Mouse (Mus musculus): ENCODE data around the gene Dnah2. TPM values are rescaled to one million over a fixed set of nuclear protein-coding genes. Genes with fewer than 3 reads are reported as not detected.

Dnah2 gene
- polyA plus RNA-seq, 1 experiment = 3.1 TPM

DNA sequence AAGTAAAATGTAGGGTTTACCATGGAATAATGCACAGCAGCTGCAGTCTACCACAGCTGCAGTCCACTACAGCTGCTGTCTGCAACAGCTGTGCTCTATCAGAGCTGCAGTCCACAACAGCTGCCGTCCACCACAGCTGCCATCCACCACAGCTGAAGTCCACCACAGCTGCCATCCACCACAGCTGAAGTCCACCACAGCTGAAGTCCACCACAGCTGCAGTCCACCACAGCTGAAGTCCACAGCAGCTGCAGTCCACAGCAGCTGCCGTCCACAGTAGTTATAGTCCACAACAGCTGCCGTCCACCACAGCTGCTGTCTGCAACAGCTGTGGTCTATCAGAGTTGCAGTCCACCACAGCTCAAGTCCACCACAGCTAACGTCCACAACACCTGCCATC lies 89.0 kb downstream of the Dnah2 start:
- 64% methylated on average over 4 of the region's 4 CpGs for WGBS
- H3K4me3 ChIP-seq (replicated peaks; ENCODE audit: extremely low read depth, low read depth, low read length) = no peak overlapping the region
- no peak for DNase-seq
- H3K4me1 ChIP-seq (ENCODE audit: control insufficient read depth, insufficient read depth, low read length) = no peaks in the 10 kb centered on the region
- TF ChIP-seq CTCF (IDR thresholded peaks at IDR 0.05; ENCODE audit: insufficient read depth, low read length) = no peak
- no peak for TF ChIP-seq POLR2A (IDR thresholded peaks at IDR 0.05; ENCODE audit: borderline replicate concordance, extremely low read depth, low read depth, low read length)

DNA sequence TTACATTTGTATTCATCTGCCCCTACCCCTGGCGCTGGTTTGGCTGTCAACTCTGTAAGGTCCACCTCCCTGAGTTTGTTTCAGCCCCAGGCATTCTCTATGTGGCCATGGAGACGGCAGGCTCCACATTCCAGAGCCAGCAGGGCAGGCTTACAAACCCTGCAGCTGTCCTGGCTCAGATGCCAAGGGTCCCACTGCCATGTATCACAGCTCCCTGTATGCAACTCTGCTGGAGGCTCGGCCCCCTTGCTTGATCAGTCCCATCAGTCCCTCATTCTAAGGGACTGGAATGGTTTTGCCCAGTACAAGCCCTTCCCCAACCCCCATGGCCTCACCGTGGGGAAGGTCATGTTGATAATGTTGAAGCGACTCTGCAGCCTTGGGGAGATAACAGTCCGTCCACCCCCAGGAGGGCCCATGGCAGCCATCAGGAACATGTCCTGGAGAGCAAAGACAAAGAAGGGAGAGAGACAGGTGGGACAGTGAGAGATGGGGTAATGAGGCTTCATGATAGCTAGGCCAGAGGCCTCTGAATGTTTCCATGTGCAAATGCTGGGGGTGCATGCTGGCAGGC lies 91.8 kb downstream of the Dnah2 start:
- H3K4me1 ChIP-seq (ENCODE audit: control insufficient read depth, insufficient read depth, low read length) = no peaks in the 10 kb centered on the region
- no peak overlapping the region for H3K4me3 ChIP-seq (replicated peaks; ENCODE audit: extremely low read depth, low read depth, low read length)
- 52% methylated on average over 6 of the region's 6 CpGs for WGBS
- TF ChIP-seq CTCF (IDR thresholded peaks at IDR 0.05; ENCODE audit: insufficient read depth, low read length) (no peak), POLR2A (IDR thresholded peaks at IDR 0.05; ENCODE audit: borderline replicate concordance, extremely low read depth, low read depth, low read length) (no peak)
- no peak for DNase-seq

DNA sequence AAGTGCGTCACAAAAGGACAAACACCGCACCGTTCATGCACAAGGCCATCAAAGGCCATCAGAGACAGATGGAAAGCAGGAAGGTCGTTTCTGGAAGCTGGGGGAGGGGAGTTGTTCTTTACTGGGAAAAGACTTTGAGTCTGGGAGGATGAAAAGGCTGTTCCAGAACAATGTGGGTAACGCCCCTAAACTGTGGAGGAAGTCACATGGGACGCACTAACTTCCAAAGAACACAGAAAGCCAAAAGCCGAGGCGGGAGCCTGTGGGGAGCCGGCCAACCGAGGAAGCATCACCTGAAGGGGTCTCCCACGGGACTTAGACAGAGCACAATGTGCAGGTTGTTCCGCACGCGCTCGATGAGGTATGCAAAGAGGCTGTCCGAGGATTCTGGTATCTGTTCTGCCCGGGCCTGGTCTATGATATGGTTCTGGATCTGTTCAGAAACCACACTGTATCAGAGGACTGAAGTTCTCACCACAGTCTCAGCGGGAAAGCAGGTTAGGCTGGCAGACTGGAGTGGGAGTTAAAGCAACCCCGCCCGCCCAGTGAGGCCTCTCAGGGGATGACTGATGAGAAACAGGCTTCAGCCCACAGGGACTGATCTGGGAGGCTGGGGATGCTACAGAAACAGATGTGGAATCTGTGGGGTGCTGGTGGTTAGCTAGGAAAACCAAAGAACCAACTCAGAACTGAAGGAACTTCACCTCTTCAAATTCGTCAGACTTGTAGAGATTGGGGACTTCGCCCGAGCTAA lies 96.6 kb downstream of the Dnah2 start:
- Histone ChIP-seq H3K4me3 (replicated peaks; ENCODE audit: extremely low read depth, low read depth, low read length) (peak overlapping the region; percentile 58), H3K4me1 (ENCODE audit: control insufficient read depth, insufficient read depth, low read length) (peaks cover 2% of the 10 kb centered on the region; the same call in 1 of the 2 replicates)
- TF ChIP-seq POLR2A (IDR thresholded peaks at IDR 0.05; ENCODE audit: borderline replicate concordance, extremely low read depth, low read depth, low read length) = peak; percentile 41; the same call in 1 of the 2 replicates
- TF ChIP-seq CTCF (IDR thresholded peaks at IDR 0.05; ENCODE audit: insufficient read depth, low read length) = no peak
- DNase-seq = no peak
- 42% methylated on average over 23 of the region's 23 CpGs for WGBS

DNA sequence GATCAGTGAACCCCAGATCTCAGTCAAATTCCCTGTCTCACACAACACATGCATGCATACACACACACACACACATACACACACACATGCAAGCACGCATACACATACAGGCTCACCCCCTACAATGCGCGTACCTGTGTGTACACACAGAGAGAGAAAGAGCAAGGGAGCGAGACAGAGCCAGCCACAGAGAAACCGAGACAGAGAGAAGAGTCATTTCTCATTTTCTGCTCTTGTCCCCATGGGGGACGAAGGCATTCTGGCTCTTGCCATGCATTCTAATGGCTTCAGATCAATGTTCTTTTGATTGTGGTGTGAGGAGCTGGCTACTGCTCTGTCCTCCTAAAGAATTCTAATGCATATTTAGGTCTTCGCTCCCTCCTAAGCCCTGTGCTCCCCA lies 101.6 kb downstream of the Dnah2 start:
- DNase-seq = no peak
- peaks cover 9% of the 10 kb centered on the region; the same call in 1 of the 2 replicates for H3K4me1 ChIP-seq (ENCODE audit: control insufficient read depth, insufficient read depth, low read length)
- WGBS = 88% methylated on average over 7 of the region's 7 CpGs
- H3K4me3 ChIP-seq (replicated peaks; ENCODE audit: extremely low read depth, low read depth, low read length) = no peak overlapping the region
- TF ChIP-seq POLR2A (IDR thresholded peaks at IDR 0.05; ENCODE audit: borderline replicate concordance, extremely low read depth, low read depth, low read length) (no peak), CTCF (IDR thresholded peaks at IDR 0.05; ENCODE audit: insufficient read depth, low read length) (no peak)

DNA sequence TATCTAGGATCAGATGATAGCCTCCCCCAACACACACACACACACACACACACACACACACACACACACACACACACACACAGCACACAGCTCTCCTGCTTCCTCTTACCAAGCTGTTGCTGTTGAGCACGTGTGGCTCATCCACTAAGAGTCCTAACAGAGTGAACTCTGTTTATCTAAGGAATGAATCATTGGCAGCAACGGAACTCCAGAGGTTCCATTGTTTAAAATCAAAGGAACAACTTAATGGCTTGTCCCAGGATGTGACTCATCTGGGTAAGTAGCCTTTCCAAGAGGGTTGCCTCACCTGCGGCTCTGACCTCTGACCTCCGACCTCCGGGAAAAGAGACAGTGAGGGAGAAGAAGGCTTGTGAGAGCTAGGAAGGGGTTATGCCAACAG lies 105.6 kb downstream of the Dnah2 start:
- TF ChIP-seq CTCF (IDR thresholded peaks at IDR 0.05; ENCODE audit: insufficient read depth, low read length) = no peak
- TF ChIP-seq POLR2A (IDR thresholded peaks at IDR 0.05; ENCODE audit: borderline replicate concordance, extremely low read depth, low read depth, low read length) = no peak
- H3K4me3 ChIP-seq (replicated peaks; ENCODE audit: extremely low read depth, low read depth, low read length) = no peak overlapping the region
- H3K4me1 ChIP-seq (ENCODE audit: control insufficient read depth, insufficient read depth, low read length) = peaks cover 7% of the 10 kb centered on the region; the same call in 1 of the 2 replicates
- DNase-seq = peak; percentile 36
- 9% methylated on average over 5 of the region's 5 CpGs for WGBS

DNA sequence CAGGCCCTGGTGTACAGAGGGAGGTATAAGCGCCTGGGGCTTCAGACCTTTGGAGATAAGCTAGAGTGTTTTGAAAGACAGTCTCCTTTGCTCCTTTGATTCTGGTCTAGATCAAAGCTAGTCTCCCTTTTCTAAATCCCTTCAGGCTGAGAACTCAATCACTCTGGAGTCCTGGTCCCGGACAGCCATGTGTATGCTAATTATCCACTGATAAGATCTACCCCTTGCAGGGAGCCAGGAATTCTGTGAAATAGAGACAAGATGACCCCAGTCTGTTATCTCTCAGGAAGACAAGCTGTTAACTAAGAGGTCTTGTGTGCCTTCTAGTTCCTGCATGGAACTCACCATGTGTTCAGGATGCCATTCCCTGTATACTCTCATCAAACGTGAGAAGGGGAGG lies 111.6 kb downstream of the Dnah2 start:
- WGBS = 56% methylated on average over 3 of the region's 3 CpGs
- peaks cover under 1% of the 10 kb centered on the region for H3K4me1 ChIP-seq (ENCODE audit: control insufficient read depth, insufficient read depth, low read length)
- no peak for DNase-seq
- H3K4me3 ChIP-seq (replicated peaks; ENCODE audit: extremely low read depth, low read depth, low read length) = no peak overlapping the region
- TF ChIP-seq POLR2A (IDR thresholded peaks at IDR 0.05; ENCODE audit: borderline replicate concordance, extremely low read depth, low read depth, low read length) = no peak
- no peak for TF ChIP-seq CTCF (IDR thresholded peaks at IDR 0.05; ENCODE audit: insufficient read depth, low read length)

DNA sequence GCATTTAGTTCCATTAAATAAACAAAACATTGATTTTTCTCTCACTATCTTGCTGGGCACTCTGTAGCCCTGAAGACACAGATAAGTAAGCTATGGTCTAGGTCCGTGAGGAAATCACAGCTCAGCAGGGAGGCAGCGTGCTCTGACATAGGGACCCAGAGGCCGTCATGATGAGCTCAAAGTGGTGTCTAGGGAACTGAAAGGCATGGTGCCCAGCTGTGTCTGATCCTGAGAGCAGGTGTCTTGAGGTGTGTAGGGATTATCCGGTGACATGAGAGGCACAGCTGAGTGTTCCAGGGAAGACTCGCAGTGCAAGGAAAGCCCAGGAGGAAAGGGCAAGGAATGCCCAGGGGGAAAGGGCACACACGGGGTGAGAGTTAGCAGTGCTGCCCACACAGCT lies 115.7 kb downstream of the Dnah2 start:
- Histone ChIP-seq H3K4me1 (ENCODE audit: control insufficient read depth, insufficient read depth, low read length) (peaks cover 3% of the 10 kb centered on the region), H3K4me3 (replicated peaks; ENCODE audit: extremely low read depth, low read depth, low read length) (no peak overlapping the region)
- no peak for DNase-seq
- 73% methylated on average over 6 of the region's 6 CpGs for WGBS
- TF ChIP-seq CTCF (IDR thresholded peaks at IDR 0.05; ENCODE audit: insufficient read depth, low read length) (no peak), POLR2A (IDR thresholded peaks at IDR 0.05; ENCODE audit: borderline replicate concordance, extremely low read depth, low read depth, low read length) (no peak)

DNA sequence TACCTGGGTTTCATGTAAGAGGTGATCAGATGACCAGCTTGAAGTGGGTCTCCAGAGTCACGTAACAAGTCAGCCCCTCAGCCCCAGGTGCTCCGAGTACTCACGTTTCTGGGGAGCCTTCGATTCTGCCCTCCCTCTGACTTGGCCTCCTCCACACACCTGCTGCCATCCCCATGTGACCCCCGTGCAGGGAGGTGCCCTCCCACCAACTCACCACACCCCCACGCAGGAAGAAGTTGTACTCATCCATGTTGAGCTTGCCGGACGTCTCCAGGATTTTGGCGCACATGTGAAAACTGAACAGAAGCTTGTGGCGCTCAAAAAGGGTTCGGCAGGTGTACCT lies 116.3 kb downstream of the Dnah2 start:
- no peak for TF ChIP-seq CTCF (IDR thresholded peaks at IDR 0.05; ENCODE audit: insufficient read depth, low read length)
- no peak for TF ChIP-seq POLR2A (IDR thresholded peaks at IDR 0.05; ENCODE audit: borderline replicate concordance, extremely low read depth, low read depth, low read length)
- peaks cover 3% of the 10 kb centered on the region for H3K4me1 ChIP-seq (ENCODE audit: control insufficient read depth, insufficient read depth, low read length)
- WGBS = 47% methylated on average over 11 of the region's 11 CpGs
- no peak overlapping the region for H3K4me3 ChIP-seq (replicated peaks; ENCODE audit: extremely low read depth, low read depth, low read length)
- DNase-seq = no peak

DNA sequence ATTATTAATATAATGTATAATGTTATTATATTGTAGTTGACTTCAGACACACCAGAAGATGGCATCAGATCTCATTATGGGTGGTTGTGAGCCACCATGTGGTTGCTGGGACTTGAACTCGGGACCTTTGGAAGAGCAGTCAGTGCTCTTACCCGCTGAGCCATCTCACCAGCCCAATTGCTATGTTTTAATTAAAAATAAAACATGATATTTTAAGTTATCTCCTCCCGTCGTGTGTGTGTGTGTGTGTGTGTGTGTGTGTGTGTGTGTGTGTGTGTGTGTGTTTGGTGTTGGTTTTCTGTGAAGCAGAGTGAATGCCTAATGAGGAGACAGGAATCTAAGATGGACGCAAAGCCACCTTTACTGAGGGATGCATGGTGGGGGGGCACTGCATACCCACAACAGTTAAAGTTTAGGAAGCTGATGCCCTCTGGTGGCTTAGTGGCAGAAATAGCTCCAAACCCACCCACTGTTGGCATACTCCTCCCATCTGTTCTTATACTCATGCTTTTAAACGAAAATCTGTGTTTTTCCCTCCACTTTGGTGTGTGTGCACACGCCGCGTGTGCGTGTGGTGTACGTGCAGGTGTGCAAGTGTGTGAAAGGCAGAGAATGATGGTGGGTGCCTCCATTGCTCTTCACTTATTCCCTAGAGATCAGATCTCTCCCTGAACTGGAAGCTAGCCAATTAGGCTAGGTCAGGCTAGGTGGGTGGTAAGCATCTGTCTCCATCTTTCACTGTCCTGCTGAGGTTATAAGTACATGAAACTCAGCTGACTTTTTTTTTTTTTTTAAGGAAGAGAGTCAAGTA lies 116.9 kb downstream of the Dnah2 start:
- Histone ChIP-seq H3K4me3 (replicated peaks; ENCODE audit: extremely low read depth, low read depth, low read length) (no peak overlapping the region), H3K4me1 (ENCODE audit: control insufficient read depth, insufficient read depth, low read length) (peaks cover 3% of the 10 kb centered on the region)
- TF ChIP-seq CTCF (IDR thresholded peaks at IDR 0.05; ENCODE audit: insufficient read depth, low read length) = peak; percentile 78
- no peak for TF ChIP-seq POLR2A (IDR thresholded peaks at IDR 0.05; ENCODE audit: borderline replicate concordance, extremely low read depth, low read depth, low read length)
- DNase-seq = peak; percentile 59
- WGBS = 27% methylated on average over 11 of the region's 11 CpGs
